Mouse (Mus musculus): Measurements from ENCODE around the gene Mpped2. TPM values are rescaled to one million over a fixed set of nuclear protein-coding genes. Genes with fewer than 3 reads are reported as not detected.
A peak's percentile ranks its signal among the peaks of the same experiment; 100 is the strongest.

Gene Mpped2
- total RNA-seq, 1 experiment from 2014 or later = 39.5 TPM

GRCm38 (mm10) chr2:106798824-106799223, 105.8 kb downstream of the Mpped2 start:
- no peak for DNase-seq

- no peak for DNase-seq
Observed at GRCm38 (mm10) chr2:106815898-106816297, 122.8 kb downstream of the Mpped2 start.

GRCm38 (mm10) chr2:106821292-106821691, 128.2 kb downstream of the Mpped2 start:
- DNase-seq = no peak

GRCm38 (mm10) chr2:106821883-106822282, 128.8 kb downstream of the Mpped2 start:
- DNase-seq = no peak

- DNase-seq = no peak
Observed at GRCm38 (mm10) chr2:106822540-106822939, 129.5 kb downstream of the Mpped2 start.

GRCm38 (mm10) chr2:106825461-106825860, 132.4 kb downstream of the Mpped2 start:
- no peak for DNase-seq

GRCm38 (mm10) chr2:106826023-106826422, 133.0 kb downstream of the Mpped2 start:
- DNase-seq = no peak

- DNase-seq = no peak
Observed at GRCm38 (mm10) chr2:106826806-106827205, 133.7 kb downstream of the Mpped2 start.

- DNase-seq = no peak
Observed at GRCm38 (mm10) chr2:106828573-106829310, 135.7 kb downstream of the Mpped2 start.

GRCm38 (mm10) chr2:106829420-106829819, 136.4 kb downstream of the Mpped2 start:
- no peak for DNase-seq

GRCm38 (mm10) chr2:106832577-106832976, 139.5 kb downstream of the Mpped2 start:
- DNase-seq = no peak

- no peak for DNase-seq
Observed at GRCm38 (mm10) chr2:106833212-106833611, 140.1 kb downstream of the Mpped2 start.

GRCm38 (mm10) chr2:106835321-106835720, 142.3 kb downstream of the Mpped2 start:
- no peak for DNase-seq

GRCm38 (mm10) chr2:106837241-106837640, 144.2 kb downstream of the Mpped2 start:
- DNase-seq = no peak

- DNase-seq = no peak
Observed at GRCm38 (mm10) chr2:106844147-106844546, 151.1 kb downstream of the Mpped2 start.

- DNase-seq = no peak
Observed at GRCm38 (mm10) chr2:106844766-106845678, 152.0 kb downstream of the Mpped2 start.

GRCm38 (mm10) chr2:106846511-106846910, 153.4 kb downstream of the Mpped2 start:
- DNase-seq = no peak

GRCm38 (mm10) chr2:106849389-106849788, 156.3 kb downstream of the Mpped2 start:
- no peak for DNase-seq

- no peak for DNase-seq
Observed at GRCm38 (mm10) chr2:106851515-106851914, 158.4 kb downstream of the Mpped2 start.

GRCm38 (mm10) chr2:106854213-106854612, 161.1 kb downstream of the Mpped2 start:
- DNase-seq = no peak

GRCm38 (mm10) chr2:106854758-106855157, 161.7 kb downstream of the Mpped2 start:
- DNase-seq = no peak

GRCm38 (mm10) chr2:106855184-106855583, 162.1 kb downstream of the Mpped2 start:
- no peak for DNase-seq

GRCm38 (mm10) chr2:106855623-106856350, 162.7 kb downstream of the Mpped2 start:
- DNase-seq = peak; percentile 38

All from adrenal gland, postnatal 25 days (tissue).